Mouse (Mus musculus): Measurements from ENCODE around the gene Olfr1436.
"Not testable (repeated sequence)": the region's sequence is repeated elsewhere in the genome, so short reads cannot be mapped to it uniquely, and the experiment has no call there.

Gene Olfr1436

GRCm38 (mm10) chr19:12299030-12299429 lies at the start of gene Olfr1436:
Olfr1436 (minus strand) TSS chr19:12299130.
- in situ Hi-C loops (cut with MboI, MseI): not testable (repeated sequence)

- in situ Hi-C loops (cut with MboI, MseI): no loop called here
Observed at GRCm38 (mm10) chr19:12335810-12336209, 36.9 kb upstream of the Olfr1436 start, which contains the start of gene Olfr1438-ps1. Olfr1438-ps1 (minus strand) TSS chr19:12335910.

DNA sequence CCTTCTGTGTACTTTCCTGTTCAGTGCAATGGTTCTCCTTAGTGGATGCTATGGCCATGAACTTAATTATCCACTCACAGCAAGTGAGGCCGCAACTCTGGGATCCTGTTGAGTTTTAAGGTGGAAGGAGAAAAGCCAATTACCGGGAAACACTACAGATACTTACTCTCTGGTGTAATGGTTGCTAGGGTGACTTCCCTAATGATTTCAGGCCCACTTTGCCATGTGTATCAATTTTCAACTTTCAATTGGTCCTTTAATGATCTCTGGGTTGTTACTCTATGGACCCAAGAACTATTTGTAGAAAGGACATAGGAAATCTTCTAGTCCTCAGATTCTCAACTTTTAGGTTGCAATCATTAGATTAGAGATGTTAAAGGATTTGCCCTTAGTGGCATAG lies 26.1 kb upstream of the Olfr1436 start, which contains the start of gene Olfr1437:
Olfr1437 (minus strand) TSS at position 101 of the 400 bp plus-strand sequence.
- in situ Hi-C loops (cut with MboI, MseI): no loop called here

GRCm38 (mm10) chr19:12292979-12293378 lies 6.0 kb downstream of the Olfr1436 start:
- in situ Hi-C loops (cut with MboI, MseI): no loop called here

GRCm38 (mm10) chr19:12279554-12279953 lies 19.4 kb downstream of the Olfr1436 start, which contains the start of gene Olfr1434:
Olfr1434 (plus strand) TSS chr19:12279854.
- in situ Hi-C loops (cut with MboI, MseI): no loop called here

GRCm38 (mm10) chr19:12260732-12261131 lies 38.2 kb downstream of the Olfr1436 start, which contains the start of gene Olfr235:
Olfr235 (plus strand) TSS chr19:12261032.
- in situ Hi-C loops (cut with MboI, MseI): no loop called here
